Mouse (Mus musculus) spleen, adult 10 weeks (tissue): ENCODE results near the gene Timm44. TPM values are rescaled to one million over a fixed set of nuclear protein-coding genes. Genes with fewer than 3 reads are reported as not detected.

Experiments
- polyA plus RNA-seq: library from polyadenylated mRNA; stranded (reverse); fragments of 350-450 nt; fragmentation: Illumina TruSeq; extraction: RNeasy Lipid Tissue Mini Kit (QIAGEN cat#74804); gene quantifications from one replicate; pipeline ENCODE4 v1.2.3, GENCODE M21; 2015; ENCODE audit warnings: low replicate concordance; ENCODE audit not compliant: insufficient read depth

Gene Timm44
- 59.1 TPM for polyA plus RNA-seq

GRCm38 (mm10) chr8:4275275-4276110, at the start of gene Timm44:
Gene Timm44, minus strand, starts transcription at chr8:4275913.

GRCm38 (mm10) chr8:4324983-4325750, 49.5 kb upstream of the Timm44 start, which contains the start of the genes Ccl25 and Elavl1:
Gene Ccl25, plus strand, starts transcription at chr8:4325210.
Gene Elavl1, minus strand, starts transcription at chr8:4325413.

DNA sequence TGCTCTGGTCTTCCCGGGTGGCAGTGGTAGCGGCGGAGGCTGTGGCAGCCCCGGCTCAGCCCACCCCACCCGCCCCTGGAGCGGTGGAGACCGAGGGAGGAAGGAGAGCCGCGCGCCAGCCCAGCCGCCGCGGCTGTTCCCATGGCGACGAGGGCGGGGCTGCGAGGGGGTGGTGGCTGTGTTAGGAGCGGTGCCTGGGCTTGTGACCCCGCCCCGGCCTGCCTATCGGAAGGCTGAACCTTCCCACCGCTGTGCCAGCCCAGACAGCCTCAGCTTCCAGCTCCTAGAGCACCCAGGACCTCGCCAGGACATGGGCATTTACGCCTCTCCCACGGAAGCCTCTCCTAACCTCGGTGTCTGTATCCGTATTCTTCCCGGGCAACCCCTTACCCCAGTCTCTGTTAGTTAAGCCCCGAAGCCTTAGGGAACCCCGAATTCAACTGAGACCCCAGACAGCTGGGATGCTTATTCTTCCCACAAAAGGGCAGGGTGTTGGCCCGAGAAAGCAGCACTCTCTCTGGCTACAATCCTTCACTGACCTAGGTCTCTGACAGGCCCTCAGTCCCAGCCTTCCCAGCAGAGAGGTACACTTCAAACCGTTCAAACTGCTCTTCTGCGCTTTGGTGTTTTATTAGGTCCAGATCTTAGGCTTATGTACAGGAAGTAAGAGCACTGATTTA, 16.4 kb downstream of the Timm44 start, which contains the start of gene Ctxn1:
TSS of gene Ctxn1 (minus strand) at position 150 of the 680 bp plus-strand sequence.

DNA sequence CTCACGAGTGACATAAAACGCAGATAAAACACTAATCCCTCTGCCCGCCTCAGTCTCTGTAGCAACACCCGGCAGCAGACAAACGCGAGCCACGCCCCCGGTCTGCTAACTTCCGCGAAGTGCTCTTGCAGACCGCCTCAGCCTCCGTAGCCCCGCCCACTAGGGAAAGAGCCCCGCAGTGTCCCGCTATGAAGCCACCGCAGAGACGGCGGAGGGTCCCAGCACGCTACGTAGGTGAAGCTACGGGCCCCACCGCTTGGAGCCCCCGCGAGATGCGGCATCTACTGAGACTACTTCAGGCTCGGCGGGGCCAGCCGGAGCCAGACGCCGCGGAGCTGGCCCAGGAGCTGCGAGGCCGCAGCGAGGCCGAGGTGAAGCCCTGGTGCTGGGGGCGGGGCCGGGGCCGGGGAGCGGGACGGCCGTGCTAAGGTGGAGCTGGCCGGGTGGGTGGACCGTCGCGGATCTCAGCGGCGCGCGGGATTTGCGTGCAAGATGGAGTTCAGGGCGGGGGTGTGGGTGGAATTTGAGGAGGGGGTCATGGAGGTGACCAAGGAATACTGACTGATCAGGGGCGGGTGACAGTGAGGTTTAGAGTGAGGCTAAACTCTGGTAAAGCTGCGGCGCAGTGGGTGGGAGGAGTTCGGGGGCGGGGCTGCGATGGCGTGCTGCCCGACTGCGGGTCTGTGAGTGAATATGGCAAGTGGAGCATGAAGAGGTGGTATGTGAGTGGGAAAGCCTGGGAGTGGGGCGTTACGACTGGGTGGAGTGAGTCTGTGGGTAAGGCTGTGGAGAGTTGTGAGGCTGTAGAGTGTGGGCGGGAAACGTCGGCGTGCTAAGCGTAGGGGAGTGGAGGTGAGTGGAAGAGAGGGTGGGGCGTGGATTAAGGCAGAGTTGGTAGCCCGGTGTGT, 22.5 kb downstream of the Timm44 start, which contains the start of gene Snapc2:
TSS of gene Snapc2 (plus strand) at position 147 of the 908 bp plus-strand sequence.

GRCm38 (mm10) chr8:4247951-4248540, 27.7 kb downstream of the Timm44 start, which contains the start of gene Tgfbr3l:
Gene Tgfbr3l, plus strand, starts transcription at chr8:4248214.

GRCm38 (mm10) chr8:4238434-4239192, 37.1 kb downstream of the Timm44 start, which contains the start of the genes Map2k7 and Gm49320:
Gene Map2k7, plus strand, starts transcription at chr8:4238740.
Gene Gm49320, plus strand, starts transcription at chr8:4238865.

GRCm38 (mm10) chr8:4226739-4227347, 48.9 kb downstream of the Timm44 start, which contains the start of gene Lrrc8e:
Gene Lrrc8e, plus strand, starts transcription at chr8:4226827.

GRCm38 (mm10) chr8:4216791-4217621, 58.7 kb downstream of the Timm44 start, which contains the start of gene Prr36:
Gene Prr36, minus strand, starts transcription at chr8:4217459.

Other genes starting within 250 kb of the Timm44 start
- gene Cd209f, start 170.1 kb downstream of the Timm44 start, polyA plus RNA-seq: 0.32 TPM
- gene Cd209g, start 141.8 kb downstream of the Timm44 start, polyA plus RNA-seq: not detected
- gene Evi5l, start 109.3 kb downstream of the Timm44 start, polyA plus RNA-seq: 10.2 TPM
- gene Prr36, start 58.5 kb downstream of the Timm44 start, polyA plus RNA-seq: 0.26 TPM
- 0.06 TPM for gene Lrrc8e, start 49.1 kb downstream of the Timm44 start, polyA plus RNA-seq
- 37.2 TPM for gene Map2k7, start 37.2 kb downstream of the Timm44 start, polyA plus RNA-seq
- gene Gm49320, start 37.0 kb downstream of the Timm44 start, polyA plus RNA-seq: not detected
- 10.9 TPM for gene Tgfbr3l, start 27.7 kb downstream of the Timm44 start, polyA plus RNA-seq
- gene Snapc2, start 22.8 kb downstream of the Timm44 start, polyA plus RNA-seq: 9.0 TPM
- gene Ctxn1, start 16.6 kb downstream of the Timm44 start, polyA plus RNA-seq: 1.5 TPM
- gene Ccl25, start 49.3 kb upstream of the Timm44 start, polyA plus RNA-seq: 18.3 TPM
- gene Elavl1, start 49.5 kb upstream of the Timm44 start, polyA plus RNA-seq: 74.5 TPM
- gene Cers4, start 217.1 kb upstream of the Timm44 start, polyA plus RNA-seq: 33.2 TPM